Mouse (Mus musculus): ENCODE measurements around the gene Mib2. TPM values are rescaled to one million over a fixed set of nuclear protein-coding genes. Genes with fewer than 3 reads are reported as not detected.
A peak's percentile ranks its signal among the peaks of the same experiment; 100 is the strongest.
"Not testable (repeated sequence)": the region's sequence is repeated elsewhere in the genome, so short reads cannot be mapped to it uniquely, and the experiment has no call there.

The Mib2 gene
- polyA plus RNA-seq, 1 experiment from 2014 or later = 24.8 TPM

GRCm38 (mm10) chr4:155692421-155692820 lies 23.4 kb upstream of the Mib2 start:
- 97% methylated on average over 3 of the region's 3 CpGs for WGBS
- no peak for TF ChIP-seq CTCF (IDR thresholded peaks at IDR 0.05; ENCODE audit: low read depth)
- Histone ChIP-seq H3K4me2 (no peak overlapping the region), H3K27ac (ENCODE audit: low read depth) (no peak overlapping the region), H3K9ac (no peak overlapping the region), H3K9me3 (ENCODE audit: low read depth, low read length) (no peaks in the 10 kb centered on the region), H3K4me1 (ENCODE audit: insufficient read depth) (no peaks in the 10 kb centered on the region), H3K36me3 (ENCODE audit: insufficient read depth) (no peaks in the 10 kb centered on the region), H3K4me3 (ENCODE audit: low read depth, low read length) (no peak overlapping the region), H3K27me3 (ENCODE audit: insufficient read depth, low read length) (peaks cover 9% of the 10 kb centered on the region; the same call in 1 of the 2 replicates)
- ATAC-seq (ENCODE audit: insufficient read depth) = no peak
- no peak for DNase-seq

- no peak for TF ChIP-seq CTCF (IDR thresholded peaks at IDR 0.05; ENCODE audit: low read depth)
- WGBS = 79% methylated on average over 12 of the region's 12 CpGs
- H3K36me3 ChIP-seq (ENCODE audit: insufficient read depth) = no peaks in the 10 kb centered on the region
Measured at GRCm38 (mm10) chr4:155690571-155691375, 21.8 kb upstream of the Mib2 start.

GRCm38 (mm10) chr4:155687764-155688163 lies 18.8 kb upstream of the Mib2 start:
- H3K27ac ChIP-seq (ENCODE audit: low read depth); H3K9ac ChIP-seq; H3K9me3 ChIP-seq (ENCODE audit: low read depth, low read length); H3K4me1 ChIP-seq (ENCODE audit: insufficient read depth); DNase-seq; H3K36me3 ChIP-seq (ENCODE audit: insufficient read depth); H3K4me3 ChIP-seq (ENCODE audit: low read depth, low read length); H3K4me2 ChIP-seq; H3K27me3 ChIP-seq (ENCODE audit: insufficient read depth, low read length); ATAC-seq (ENCODE audit: insufficient read depth): not testable (repeated sequence)
- WGBS = 74% methylated on average over 4 of the region's 4 CpGs

More at GRCm38 (mm10) chr4:155690571-155691375, 21.8 kb upstream of the Mib2 start:
- no peak overlapping the region for H3K4me3 ChIP-seq (ENCODE audit: low read depth, low read length)
- 0 out of 2 replicates have a peak, but pooled peaks cover 9% of the 10 kb centered on the region for H3K27me3 ChIP-seq (ENCODE audit: insufficient read depth, low read length)
- no peaks in the 10 kb centered on the region for H3K9me3 ChIP-seq (ENCODE audit: low read depth, low read length)
- ATAC-seq (ENCODE audit: insufficient read depth) = no peak
- DNase-seq = no peak
- no peak overlapping the region for H3K9ac ChIP-seq
- no peak overlapping the region for H3K27ac ChIP-seq (ENCODE audit: low read depth)
- no peak overlapping the region for H3K4me2 ChIP-seq
- no peaks in the 10 kb centered on the region for H3K4me1 ChIP-seq (ENCODE audit: insufficient read depth)

- H3K9me3 ChIP-seq (ENCODE audit: low read depth, low read length); H3K36me3 ChIP-seq (ENCODE audit: insufficient read depth); H3K9ac ChIP-seq; ATAC-seq (ENCODE audit: insufficient read depth); H3K27me3 ChIP-seq (ENCODE audit: insufficient read depth, low read length); H3K4me2 ChIP-seq; H3K4me3 ChIP-seq (ENCODE audit: low read depth, low read length); H3K4me1 ChIP-seq (ENCODE audit: insufficient read depth); DNase-seq; H3K27ac ChIP-seq (ENCODE audit: low read depth): not testable (repeated sequence)
- WGBS = 84% methylated on average over 15 of the region's 19 CpGs
Measured at GRCm38 (mm10) chr4:155683670-155684277, 14.8 kb upstream of the Mib2 start.

GRCm38 (mm10) chr4:155675991-155676390 lies 7.0 kb upstream of the Mib2 start:
- TF ChIP-seq CTCF (IDR thresholded peaks at IDR 0.05; ENCODE audit: low read depth) = peak; percentile 40; the same call in 1 of the 2 replicates
- Histone ChIP-seq H3K27me3 (ENCODE audit: insufficient read depth, low read length) (no peaks in the 10 kb centered on the region), H3K36me3 (ENCODE audit: insufficient read depth) (no peaks in the 10 kb centered on the region), H3K4me3 (ENCODE audit: low read depth, low read length) (no peak overlapping the region), H3K4me1 (ENCODE audit: insufficient read depth) (no peaks in the 10 kb centered on the region), H3K4me2 (no peak overlapping the region), H3K9me3 (ENCODE audit: low read depth, low read length) (no peaks in the 10 kb centered on the region), H3K9ac (no peak overlapping the region), H3K27ac (ENCODE audit: low read depth) (no peak overlapping the region)
- DNase-seq = peak; percentile 29
- no peak for ATAC-seq (ENCODE audit: insufficient read depth)
- WGBS = 65% methylated on average over 2 of the region's 2 CpGs

- no peak overlapping the region for H3K4me2 ChIP-seq
- TF ChIP-seq CTCF (IDR thresholded peaks at IDR 0.05; ENCODE audit: low read depth) = no peak
- no peak overlapping the region for H3K4me3 ChIP-seq (ENCODE audit: low read depth, low read length)
- H3K27me3 ChIP-seq (ENCODE audit: insufficient read depth, low read length) = no peaks in the 10 kb centered on the region
- H3K27ac ChIP-seq (ENCODE audit: low read depth) = no peak overlapping the region
- 51% methylated on average over 2 of the region's 2 CpGs for WGBS
- H3K36me3 ChIP-seq (ENCODE audit: insufficient read depth) = no peaks in the 10 kb centered on the region
- no peak overlapping the region for H3K9ac ChIP-seq
- no peaks in the 10 kb centered on the region for H3K4me1 ChIP-seq (ENCODE audit: insufficient read depth)
- no peaks in the 10 kb centered on the region for H3K9me3 ChIP-seq (ENCODE audit: low read depth, low read length)
- ATAC-seq (ENCODE audit: insufficient read depth) = no peak
- DNase-seq = no peak
Measured at GRCm38 (mm10) chr4:155672082-155672481, 3.1 kb upstream of the Mib2 start.

GRCm38 (mm10) chr4:155670236-155670635 lies 1.2 kb upstream of the Mib2 start:
- not testable (repeated sequence) for H3K4me1 ChIP-seq (ENCODE audit: insufficient read depth); ATAC-seq (ENCODE audit: insufficient read depth); H3K9ac ChIP-seq; H3K36me3 ChIP-seq (ENCODE audit: insufficient read depth); H3K4me2 ChIP-seq; H3K4me3 ChIP-seq (ENCODE audit: low read depth, low read length); H3K9me3 ChIP-seq (ENCODE audit: low read depth, low read length); DNase-seq; H3K27ac ChIP-seq (ENCODE audit: low read depth); H3K27me3 ChIP-seq (ENCODE audit: insufficient read depth, low read length)
- WGBS = 66% methylated on average over 4 of the region's 4 CpGs

All from lung, embryonic 14.5 days (tissue).